Mouse (Mus musculus): ENCODE data around the gene Cldn20. TPM values are rescaled to one million over a fixed set of nuclear protein-coding genes. Genes with fewer than 3 reads are reported as not detected.

The Cldn20 gene
- 7.5 to 19.8 TPM (median 9.0 TPM) in 3 replicates for total RNA-seq (2017)

DNA sequence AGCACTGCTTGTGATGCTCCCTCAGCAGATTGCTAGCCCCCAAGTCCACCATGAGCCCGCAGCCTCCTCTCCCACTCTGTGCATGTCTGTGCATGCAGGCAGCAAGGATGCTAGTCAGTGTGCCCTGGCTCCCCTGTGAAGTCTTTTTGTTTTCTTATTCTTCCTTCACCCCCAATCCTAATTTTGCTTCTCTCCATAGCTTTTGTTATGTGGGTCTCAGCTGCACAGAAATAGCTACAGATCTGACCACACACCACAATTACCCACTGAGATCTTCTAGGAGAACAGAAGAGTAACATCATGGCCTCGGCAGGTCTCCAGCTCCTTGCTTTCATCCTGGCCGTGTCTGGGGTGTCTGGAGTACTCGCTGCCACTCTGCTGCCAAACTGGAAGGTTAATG lies at the start of gene Cldn20:
Gene Cldn20 (plus strand): TSS at position 301 of the 400 bp plus-strand sequence.
- no peak for ATAC-seq (replicated peaks; ENCODE audit: insufficient number of reproducible peaks, low FRiP score, low TSS enrichment, poor library complexity, severe bottlenecking)

GRCm38 (mm10) chr17:3483091-3483490 lies 49.3 kb upstream of the Cldn20 start:
- ATAC-seq (replicated peaks; ENCODE audit: insufficient number of reproducible peaks, low FRiP score, low TSS enrichment, poor library complexity, severe bottlenecking) = no peak

- no peak for ATAC-seq (replicated peaks; ENCODE audit: insufficient number of reproducible peaks, low FRiP score, low TSS enrichment, poor library complexity, severe bottlenecking)
Measured at GRCm38 (mm10) chr17:3485851-3486250, 46.5 kb upstream of the Cldn20 start.

GRCm38 (mm10) chr17:3487211-3487610 lies 45.1 kb upstream of the Cldn20 start:
- ATAC-seq (replicated peaks; ENCODE audit: insufficient number of reproducible peaks, low FRiP score, low TSS enrichment, poor library complexity, severe bottlenecking) = no peak

DNA sequence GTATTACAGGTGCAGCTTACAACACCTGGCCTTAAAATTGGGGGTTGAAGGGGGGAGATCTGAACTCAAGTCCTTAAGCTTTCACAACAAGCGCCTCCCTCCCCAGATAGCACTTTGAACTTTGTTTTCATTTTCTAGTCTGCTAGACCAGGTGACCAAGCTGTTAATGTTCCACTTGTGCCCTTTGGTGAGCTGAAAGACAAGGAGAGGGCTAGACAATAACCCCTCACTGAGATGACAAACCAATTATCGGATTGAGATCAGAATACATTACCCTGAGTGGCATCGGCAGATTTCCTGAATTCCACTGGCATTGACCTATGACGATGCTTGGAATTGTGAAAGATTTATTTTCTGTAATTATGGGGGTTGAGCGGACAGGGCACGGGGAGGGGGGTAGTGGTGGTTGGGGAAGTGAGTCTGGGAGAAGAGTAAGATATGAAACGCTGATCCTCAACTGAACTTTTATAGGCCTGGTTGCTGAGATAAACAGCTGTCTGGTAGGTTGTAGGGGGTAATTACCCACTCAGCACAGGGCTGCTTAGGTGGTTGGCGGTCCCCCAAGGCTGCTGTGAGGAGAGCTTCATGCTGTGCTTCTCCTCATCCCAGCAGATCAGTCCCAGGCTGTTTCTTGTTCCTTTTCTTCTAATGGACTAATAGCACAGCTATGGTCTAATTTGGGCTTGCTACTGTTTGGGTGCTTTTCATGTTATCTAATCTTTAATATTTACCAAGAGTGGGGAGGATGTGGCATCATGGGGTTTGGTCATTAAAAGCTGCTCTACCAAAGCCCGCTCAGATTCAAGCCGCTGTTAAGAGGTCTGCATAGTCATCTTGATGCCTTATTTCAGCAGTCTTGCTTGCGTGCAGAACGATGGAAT lies 44.4 kb upstream of the Cldn20 start:
- no peak for ATAC-seq (replicated peaks; ENCODE audit: insufficient number of reproducible peaks, low FRiP score, low TSS enrichment, poor library complexity, severe bottlenecking)

DNA sequence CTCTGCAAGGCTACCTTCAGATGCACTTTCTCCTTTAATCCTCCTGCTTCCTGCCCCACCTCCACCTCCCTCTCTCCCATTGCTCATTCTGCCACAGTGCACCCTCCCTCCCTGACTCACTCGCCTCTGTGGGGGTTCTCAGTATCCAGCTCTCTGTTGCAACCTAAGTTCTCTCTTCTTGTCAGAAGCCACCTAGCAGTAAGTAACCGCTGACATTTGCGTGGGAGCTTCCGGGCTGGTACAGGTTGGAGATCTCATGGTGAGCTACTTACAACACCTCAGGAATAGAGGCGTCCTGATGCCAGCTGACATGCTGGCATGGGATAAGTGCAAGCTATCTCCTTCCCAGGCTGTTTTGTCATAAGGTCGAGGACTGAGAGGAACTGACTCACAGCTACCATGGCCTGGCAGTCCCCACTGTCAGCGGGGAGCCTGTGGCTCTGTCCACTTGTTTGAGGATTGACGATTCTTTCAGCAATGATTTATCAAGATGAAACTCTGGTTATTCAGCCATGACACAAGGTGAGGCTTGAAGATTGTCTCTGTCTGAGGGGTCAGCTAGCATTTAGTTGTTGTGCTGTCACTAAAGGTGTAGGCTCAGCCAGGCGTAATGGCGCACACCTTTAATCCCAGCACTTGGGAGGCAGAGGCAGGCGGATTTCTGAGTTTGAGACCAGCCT lies 42.0 kb upstream of the Cldn20 start:
- ATAC-seq (replicated peaks; ENCODE audit: insufficient number of reproducible peaks, low FRiP score, low TSS enrichment, poor library complexity, severe bottlenecking) = peak; percentile 52; the same call in 1 of the 2 replicates

DNA sequence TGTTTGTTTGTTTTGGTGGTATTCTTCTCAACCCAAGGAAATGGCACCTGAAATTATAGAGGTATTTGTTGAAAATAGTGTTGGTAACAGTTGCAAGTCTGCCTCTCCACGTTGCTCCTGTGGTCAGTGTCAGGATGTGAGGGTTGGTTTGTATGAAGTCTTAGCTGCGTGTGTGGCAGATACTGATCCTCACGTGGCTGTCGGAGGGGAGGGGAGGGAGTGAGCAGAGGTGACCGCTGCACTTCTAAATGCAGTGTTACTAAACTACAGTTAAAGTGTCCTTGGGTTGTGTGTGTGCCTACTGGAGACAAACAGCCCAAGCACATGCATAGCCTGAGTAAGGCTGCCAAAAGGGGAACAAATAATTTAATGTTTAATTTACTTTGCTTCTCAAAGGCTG lies 41.3 kb upstream of the Cldn20 start:
- 0 out of 2 replicates have a peak, but pooled peaks have one; percentile 30 for ATAC-seq (replicated peaks; ENCODE audit: insufficient number of reproducible peaks, low FRiP score, low TSS enrichment, poor library complexity, severe bottlenecking)

DNA sequence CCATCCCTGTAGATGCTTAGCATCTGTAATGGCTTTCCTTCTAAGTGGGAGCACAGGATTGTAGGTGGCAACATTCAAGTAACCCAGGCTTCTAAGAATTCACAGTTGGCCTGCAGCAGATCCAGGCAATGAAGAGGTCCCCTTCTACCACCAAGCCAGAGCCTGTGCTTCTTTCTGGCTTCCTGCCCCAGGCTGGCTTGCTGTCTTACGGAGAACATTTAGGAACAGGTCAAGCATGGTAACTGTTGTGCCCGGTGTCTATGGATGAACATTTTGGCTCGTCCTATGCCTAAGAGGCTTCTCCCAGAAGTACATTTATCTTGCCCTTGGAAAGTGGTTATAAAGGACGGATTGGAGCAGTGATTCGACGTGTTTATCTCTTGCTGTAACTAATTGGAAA lies 40.7 kb upstream of the Cldn20 start:
- no peak for ATAC-seq (replicated peaks; ENCODE audit: insufficient number of reproducible peaks, low FRiP score, low TSS enrichment, poor library complexity, severe bottlenecking)

DNA sequence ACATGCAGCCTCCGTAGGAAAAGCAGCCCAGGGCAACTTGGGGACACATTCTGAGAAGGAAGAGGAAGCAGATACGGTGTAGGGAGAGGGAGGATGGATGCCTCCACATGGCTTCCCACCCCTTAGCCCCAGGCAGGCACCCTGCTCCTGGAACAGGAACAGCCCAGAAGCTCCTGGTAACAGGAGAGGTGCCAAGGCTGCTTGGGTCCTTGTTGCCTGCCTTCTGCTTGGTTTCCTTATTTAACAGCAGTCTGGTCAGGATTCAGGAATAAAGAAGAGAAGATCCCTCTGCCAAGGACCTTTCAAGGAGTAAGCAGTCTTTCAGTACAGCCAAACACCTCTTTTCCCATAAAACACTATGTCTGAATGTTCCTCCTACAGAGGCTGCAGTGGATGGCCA lies 36.8 kb upstream of the Cldn20 start:
- ATAC-seq (replicated peaks; ENCODE audit: insufficient number of reproducible peaks, low FRiP score, low TSS enrichment, poor library complexity, severe bottlenecking) = no peak

GRCm38 (mm10) chr17:3496080-3496479 lies 36.3 kb upstream of the Cldn20 start:
- ATAC-seq (replicated peaks; ENCODE audit: insufficient number of reproducible peaks, low FRiP score, low TSS enrichment, poor library complexity, severe bottlenecking) = no peak

- no peak for ATAC-seq (replicated peaks; ENCODE audit: insufficient number of reproducible peaks, low FRiP score, low TSS enrichment, poor library complexity, severe bottlenecking)
Measured at GRCm38 (mm10) chr17:3498086-3498485, 34.3 kb upstream of the Cldn20 start.

DNA sequence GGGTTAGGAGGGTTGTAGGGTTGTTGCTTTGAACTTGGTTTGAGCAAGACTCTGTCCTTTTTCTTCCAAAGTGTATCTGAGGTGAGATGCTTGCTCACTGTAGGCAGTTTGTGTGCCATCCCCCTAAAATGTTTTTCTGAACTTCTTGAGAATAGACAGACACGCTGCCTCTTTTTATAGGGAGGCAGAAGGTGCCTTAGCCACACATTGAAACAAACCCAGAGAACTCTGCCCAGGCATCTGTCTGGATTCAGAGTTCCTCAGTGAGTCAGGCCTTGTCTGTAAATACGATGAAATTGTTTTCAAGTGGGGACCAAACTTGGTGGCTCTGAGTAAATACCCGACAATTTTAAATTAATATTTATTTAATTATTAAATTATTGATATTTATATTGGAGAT lies 33.8 kb upstream of the Cldn20 start:
- no peak for ATAC-seq (replicated peaks; ENCODE audit: insufficient number of reproducible peaks, low FRiP score, low TSS enrichment, poor library complexity, severe bottlenecking)

- no peak for ATAC-seq (replicated peaks; ENCODE audit: insufficient number of reproducible peaks, low FRiP score, low TSS enrichment, poor library complexity, severe bottlenecking)
Measured at GRCm38 (mm10) chr17:3499468-3499867, 32.9 kb upstream of the Cldn20 start.

DNA sequence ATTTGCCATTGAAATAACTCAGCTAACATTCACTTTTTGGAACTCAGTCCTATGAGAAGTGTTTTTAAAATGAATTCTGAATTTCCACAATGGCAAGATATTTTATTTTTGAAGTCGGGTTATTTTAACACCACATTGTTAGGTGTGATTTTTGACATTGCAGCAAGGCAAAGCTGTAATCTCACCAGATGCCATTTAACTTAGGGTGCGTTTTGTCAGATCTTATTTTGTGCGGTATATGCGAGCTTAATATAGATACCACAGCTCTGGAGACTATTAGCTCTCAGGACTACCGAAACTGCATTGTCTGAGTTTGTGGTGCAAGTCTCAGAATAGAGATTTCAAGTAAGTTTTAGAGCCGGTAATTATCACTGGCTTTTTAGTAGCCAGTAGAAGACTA lies 32.3 kb upstream of the Cldn20 start:
- no peak for ATAC-seq (replicated peaks; ENCODE audit: insufficient number of reproducible peaks, low FRiP score, low TSS enrichment, poor library complexity, severe bottlenecking)

- no peak for ATAC-seq (replicated peaks; ENCODE audit: insufficient number of reproducible peaks, low FRiP score, low TSS enrichment, poor library complexity, severe bottlenecking)
Measured at GRCm38 (mm10) chr17:3500936-3501335, 31.4 kb upstream of the Cldn20 start.

- no peak for ATAC-seq (replicated peaks; ENCODE audit: insufficient number of reproducible peaks, low FRiP score, low TSS enrichment, poor library complexity, severe bottlenecking)
Measured at GRCm38 (mm10) chr17:3505711-3506110, 26.6 kb upstream of the Cldn20 start.

DNA sequence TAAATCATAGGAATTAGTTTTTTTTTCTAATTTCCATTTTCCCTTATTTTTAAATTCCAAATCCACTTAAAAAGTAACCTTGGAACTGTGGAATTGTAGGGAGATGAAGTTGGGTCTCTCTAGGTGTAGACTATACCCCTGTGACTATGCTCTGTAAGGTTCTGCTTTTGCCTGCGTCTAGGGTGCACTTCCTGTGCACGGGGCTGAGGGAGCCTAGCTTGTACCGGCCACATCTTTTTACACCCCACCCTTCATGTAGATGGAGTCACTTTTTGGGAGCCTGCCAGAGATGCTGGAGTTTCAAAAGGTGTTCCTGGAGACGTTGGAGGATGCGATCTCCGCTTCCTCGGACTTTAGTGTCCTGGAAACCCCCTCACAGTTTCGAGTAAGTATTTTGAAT lies 25.8 kb upstream of the Cldn20 start:
- no peak for ATAC-seq (replicated peaks; ENCODE audit: insufficient number of reproducible peaks, low FRiP score, low TSS enrichment, poor library complexity, severe bottlenecking)

DNA sequence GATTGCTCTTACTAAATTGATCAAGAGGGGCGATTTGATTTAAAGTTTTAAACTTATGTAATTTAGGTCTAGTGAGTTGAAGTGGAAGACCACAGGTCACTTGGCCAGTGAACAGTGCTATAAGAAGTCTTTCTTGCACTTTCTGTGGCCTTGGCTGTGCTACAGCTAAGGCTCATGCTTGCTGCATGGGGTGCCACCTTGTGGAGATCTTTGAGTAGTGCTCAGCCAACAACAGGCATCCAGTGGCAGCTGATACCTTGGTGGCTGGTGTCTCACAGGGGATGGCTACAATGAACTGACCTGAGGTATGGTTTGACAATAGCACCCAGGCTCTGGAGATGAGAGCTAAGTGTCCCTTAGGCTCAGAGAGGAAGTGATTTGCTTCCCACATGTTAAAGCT lies 22.5 kb upstream of the Cldn20 start:
- peak; percentile 72 for ATAC-seq (replicated peaks; ENCODE audit: insufficient number of reproducible peaks, low FRiP score, low TSS enrichment, poor library complexity, severe bottlenecking)

- no peak for ATAC-seq (replicated peaks; ENCODE audit: insufficient number of reproducible peaks, low FRiP score, low TSS enrichment, poor library complexity, severe bottlenecking)
Measured at GRCm38 (mm10) chr17:3514316-3514715, 18.0 kb upstream of the Cldn20 start.

- no peak for ATAC-seq (replicated peaks; ENCODE audit: insufficient number of reproducible peaks, low FRiP score, low TSS enrichment, poor library complexity, severe bottlenecking)
Measured at GRCm38 (mm10) chr17:3515851-3516250, 16.5 kb upstream of the Cldn20 start.
